7 mouse cellular contexts compared by ENCODE assay signal in the genomic region with DNA sequence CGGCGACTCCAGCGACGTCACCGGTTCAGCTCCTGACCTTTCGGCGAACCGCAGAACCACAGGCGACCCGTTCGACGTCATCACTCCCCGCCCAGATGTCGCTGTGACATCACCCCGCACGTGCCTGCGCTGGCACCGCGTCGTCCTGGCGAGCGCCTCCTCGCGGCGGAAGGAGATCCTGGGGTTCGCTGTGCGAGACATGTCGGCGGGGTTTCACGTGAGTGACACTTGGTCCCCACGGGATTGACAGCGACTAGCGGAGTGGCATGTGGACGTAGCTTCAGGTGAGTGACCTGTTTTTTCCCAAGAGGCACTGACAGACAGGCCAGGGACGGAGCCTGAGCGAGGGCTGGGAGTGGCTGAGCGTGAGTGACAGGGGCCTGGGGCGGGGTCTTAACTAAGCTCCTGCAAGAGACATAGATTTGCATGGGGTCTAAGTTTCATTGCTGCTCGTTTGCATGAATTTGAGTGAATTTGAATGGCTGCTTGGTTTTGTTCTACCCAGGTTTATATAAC.
DNase-seq lines count a peak whose midpoint lies in the region; ATAC-seq lines count a peak whose summit lies in the region.

No protein-coding gene starts in this region.

- peak; percentile 97 for DNase-seq in adrenal gland, postnatal 14 days
- peak; percentile 90 for DNase-seq in embryonic facial prominence, embryonic 11.5 days (ENCODE audit: low spot score)
- peak; percentile 99 for DNase-seq in heart, adult 11 months
- DNase-seq in kidney, adult 18-20 months = peak; percentile 96
- DNase-seq in limb, embryonic 11.5 days (ENCODE audit: low spot score) = peak; percentile 94
- DNase-seq in midbrain, embryonic 14.5 days = peak; percentile 97
- peak; percentile 95 to 96 for DNase-seq in spleen, postnatal 10 days (ENCODE audit: low spot score in 2 of 2)

- H3K9ac ChIP-seq in embryonic facial prominence, embryonic 11.5 days (replicated peaks; ENCODE audit: low read length) = peak overlapping the region; percentile 38
- H3K9ac ChIP-seq in limb, embryonic 11.5 days (ENCODE audit: low read length) = peak overlapping the region; percentile 47
- H3K9ac ChIP-seq in midbrain, embryonic 14.5 days (replicated peaks; ENCODE audit: low read length) = peak overlapping the region; percentile 54

- peak overlapping the region; percentile 47 for H3K4me2 ChIP-seq in embryonic facial prominence, embryonic 11.5 days (ENCODE audit: low read depth, low read length)
- H3K4me2 ChIP-seq in limb, embryonic 11.5 days (ENCODE audit: low read depth, severe bottlenecking) = peak overlapping the region; percentile 45
- peak overlapping the region; percentile 60 for H3K4me2 ChIP-seq in midbrain, embryonic 14.5 days (ENCODE audit: low read length)

- ATAC-seq in embryonic facial prominence, embryonic 11.5 days (replicated peaks; ENCODE audit: insufficient number of reproducible peaks, low FRiP score, low TSS enrichment, low read depth) = peak; percentile 52
- peak; percentile 82 for ATAC-seq in limb, embryonic 11.5 days (ENCODE audit: insufficient number of reproducible peaks, low FRiP score, low TSS enrichment, low read depth)
- ATAC-seq in midbrain, embryonic 14.5 days (ENCODE audit: low FRiP score, low TSS enrichment) = peak; percentile 77

- H3K27ac ChIP-seq in embryonic facial prominence, embryonic 11.5 days (replicated peaks; ENCODE audit: low read depth, low read length) = no peak overlapping the region
- no peak overlapping the region for H3K27ac ChIP-seq in limb, embryonic 11.5 days (replicated peaks; ENCODE audit: low read depth, low read length)
- H3K27ac ChIP-seq in midbrain, embryonic 14.5 days (replicated peaks; ENCODE audit: low read depth, low read length) = peak overlapping the region; percentile 92

- H3K9me3 ChIP-seq in embryonic facial prominence, embryonic 11.5 days (replicated peaks; ENCODE audit: control insufficient read depth, low read length) = no peaks in the 10 kb centered on the region; the same call in 1 of the 2 replicates
- H3K9me3 ChIP-seq in limb, embryonic 11.5 days (ENCODE audit: control insufficient read depth, low read length) = peaks cover 2% of the 10 kb centered on the region
- H3K9me3 ChIP-seq in midbrain, embryonic 14.5 days (ENCODE audit: control insufficient read depth, low read length) = no peaks in the 10 kb centered on the region

- H3K36me3 ChIP-seq in embryonic facial prominence, embryonic 11.5 days (replicated peaks; ENCODE audit: control insufficient read depth, insufficient read depth, low read depth, low read length) = peaks cover 13% of the 10 kb centered on the region
- H3K36me3 ChIP-seq in limb, embryonic 11.5 days (ENCODE audit: control insufficient read depth, insufficient read depth, low read length) = peaks cover 27% of the 10 kb centered on the region
- H3K36me3 ChIP-seq in midbrain, embryonic 14.5 days (ENCODE audit: control insufficient read depth, insufficient read depth, low read length) = peaks cover 27% of the 10 kb centered on the region

- H3K4me1 ChIP-seq in embryonic facial prominence, embryonic 11.5 days (ENCODE audit: control insufficient read depth, insufficient read depth, low read length) = no peaks in the 10 kb centered on the region
- H3K4me1 ChIP-seq in limb, embryonic 11.5 days (ENCODE audit: control insufficient read depth, insufficient read depth, low read length) = no peaks in the 10 kb centered on the region
- H3K4me1 ChIP-seq in midbrain, embryonic 14.5 days (ENCODE audit: control insufficient read depth, insufficient read depth, low read length) = peaks cover 4% of the 10 kb centered on the region; the same call in 1 of the 2 replicates

- H3K27me3 ChIP-seq in embryonic facial prominence, embryonic 11.5 days (ENCODE audit: control insufficient read depth, insufficient read depth, low read length) = no peaks in the 10 kb centered on the region
- H3K27me3 ChIP-seq in limb, embryonic 11.5 days (ENCODE audit: control insufficient read depth, insufficient read depth, low read length) = no peaks in the 10 kb centered on the region
- no peaks in the 10 kb centered on the region for H3K27me3 ChIP-seq in midbrain, embryonic 14.5 days (ENCODE audit: control insufficient read depth, insufficient read depth, low read length)

- 20% methylated on average over 39 of the region's 39 CpGs for WGBS in embryonic facial prominence, embryonic 11.5 days
- WGBS in limb, embryonic 11.5 days = 15% methylated on average over 39 of the region's 39 CpGs
- WGBS in midbrain, embryonic 14.5 days = 13% methylated on average over 39 of the region's 39 CpGs

- peak overlapping the region; percentile 46 for H3K4me3 ChIP-seq in embryonic facial prominence, embryonic 11.5 days (ENCODE audit: low read depth, low read length)
- peak overlapping the region; percentile 51 for H3K4me3 ChIP-seq in limb, embryonic 11.5 days (ENCODE audit: low read depth, low read length)
- peak overlapping the region; percentile 63 for H3K4me3 ChIP-seq in midbrain, embryonic 14.5 days (replicated peaks; ENCODE audit: low read depth, low read length)
